Mouse (Mus musculus): Measurements from ENCODE around the gene Gm20671.
"Not testable (repeated sequence)": the region's sequence is repeated elsewhere in the genome, so short reads cannot be mapped to it uniquely, and the experiment has no call there.

DNA sequence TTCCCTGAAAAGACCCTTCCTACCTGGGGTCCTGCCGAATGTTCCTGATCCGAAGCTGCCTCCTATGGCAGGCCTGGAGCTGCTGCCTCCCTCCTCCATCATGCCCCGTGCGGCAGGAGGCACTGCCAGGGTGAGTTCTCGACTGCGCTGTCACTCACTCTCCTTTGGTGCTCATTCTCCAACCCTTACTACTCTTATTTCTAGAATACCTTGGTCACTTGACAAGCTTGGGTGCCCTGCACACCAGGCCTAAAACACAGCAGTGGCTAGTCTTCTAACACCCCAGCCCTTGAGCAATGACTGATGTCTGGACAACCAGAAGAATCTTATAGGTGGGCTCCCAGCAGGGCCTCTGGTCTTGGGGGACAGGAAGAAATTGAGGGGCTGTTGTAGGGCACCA, 93.0 kb downstream of the Gm20671 start:
- TF ChIP-seq CTCF (IDR thresholded peaks at IDR 0.05; ENCODE audit: borderline replicate concordance, control insufficient read depth, extremely low read depth, insufficient read depth, low read length, poor library complexity); POLR2A (IDR thresholded peaks at IDR 0.05; ENCODE audit: control insufficient read depth, extremely low read depth, insufficient read depth, low read length, poor library complexity): not testable (repeated sequence)

Measured in thymus, adult 2 months (tissue).